Mouse (Mus musculus): ENCODE data around the gene Glt6d1.

The Glt6d1 gene

GRCm38 (mm10) chr2:25789092-25789491 is 26.6 kb downstream of the Glt6d1 start:
- no peak for DNase-seq

DNA sequence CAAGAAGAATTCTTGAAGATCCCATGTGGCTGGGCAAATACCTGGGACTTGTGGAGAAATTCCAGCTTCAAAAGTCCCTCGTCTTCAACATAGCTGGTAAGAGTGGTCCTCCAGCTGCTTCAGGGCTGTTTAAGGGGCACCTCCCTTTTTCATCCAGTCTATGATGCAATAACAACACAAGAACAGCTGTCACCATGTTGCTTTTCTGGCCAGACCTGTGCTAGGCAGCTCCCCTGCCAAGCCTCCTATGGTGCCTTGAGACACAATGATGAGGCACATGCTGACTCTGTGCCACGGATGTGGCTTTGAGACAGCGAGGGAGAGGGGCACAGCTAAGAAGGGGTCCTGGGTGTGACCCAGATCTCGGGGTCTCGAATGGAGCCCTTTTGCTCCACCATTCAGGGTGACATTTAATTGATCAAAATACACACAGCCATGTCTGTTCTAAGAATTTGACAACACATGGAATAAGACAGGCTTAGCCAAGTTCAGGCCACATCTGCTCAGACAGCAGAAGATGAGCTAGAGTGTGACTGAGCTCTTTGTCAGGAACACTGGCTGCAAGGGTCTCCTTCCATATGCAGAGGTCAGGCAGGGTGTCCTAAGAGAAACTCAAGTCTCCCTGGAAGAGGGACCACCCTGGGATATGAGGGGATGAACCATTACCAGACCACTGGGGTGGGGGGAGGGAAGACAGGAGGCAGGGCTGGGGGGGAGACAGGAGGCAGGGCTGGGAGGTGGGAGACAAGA is 29.9 kb downstream of the Glt6d1 start:
- no peak for DNase-seq

DNA sequence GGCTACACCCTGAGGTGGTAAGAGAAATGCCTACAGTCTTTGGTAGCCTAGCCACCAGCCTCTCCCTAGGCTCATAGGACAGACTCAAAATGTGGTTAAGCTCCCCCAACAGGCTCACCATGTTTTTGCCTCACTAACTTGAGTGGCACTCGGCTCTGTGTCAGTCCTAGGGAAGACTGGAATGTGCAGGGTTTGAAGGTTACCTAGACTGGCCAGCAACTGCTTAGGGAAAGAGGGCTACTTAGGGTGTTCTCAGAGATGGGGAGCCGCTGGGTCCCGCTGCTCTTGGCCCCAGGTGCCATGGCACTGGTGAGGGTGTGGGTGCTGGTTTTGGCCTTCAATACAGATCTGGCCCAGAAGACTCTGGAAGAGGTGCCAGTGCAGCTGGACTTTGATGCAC is 33.7 kb downstream of the Glt6d1 start, which contains the start of gene Gm13539:
Gm13539 (plus strand) TSS at position 301 of the 400 bp plus-strand sequence.
- DNase-seq, result no peak

DNA sequence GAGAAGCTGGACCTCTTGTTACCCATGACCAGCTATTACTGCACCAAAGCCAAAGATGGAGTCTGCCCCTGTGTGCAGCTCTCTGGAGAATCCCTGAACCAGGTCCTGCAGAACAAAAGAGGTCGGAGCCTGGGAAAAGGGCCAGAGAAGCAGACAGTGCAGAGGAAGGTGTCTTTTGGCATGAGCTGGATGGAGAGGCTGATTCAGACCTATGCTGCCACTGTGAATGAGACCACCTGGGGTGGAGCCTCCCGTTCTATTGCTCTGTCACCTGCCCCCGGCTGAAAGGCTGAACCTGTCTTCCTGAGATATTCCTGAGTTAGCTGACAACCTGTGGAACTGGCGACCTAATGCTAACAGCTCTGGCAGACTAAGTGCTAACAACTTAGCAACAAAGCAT is 34.7 kb downstream of the Glt6d1 start:
- peak; percentile 34 to 49 for DNase-seq

DNA sequence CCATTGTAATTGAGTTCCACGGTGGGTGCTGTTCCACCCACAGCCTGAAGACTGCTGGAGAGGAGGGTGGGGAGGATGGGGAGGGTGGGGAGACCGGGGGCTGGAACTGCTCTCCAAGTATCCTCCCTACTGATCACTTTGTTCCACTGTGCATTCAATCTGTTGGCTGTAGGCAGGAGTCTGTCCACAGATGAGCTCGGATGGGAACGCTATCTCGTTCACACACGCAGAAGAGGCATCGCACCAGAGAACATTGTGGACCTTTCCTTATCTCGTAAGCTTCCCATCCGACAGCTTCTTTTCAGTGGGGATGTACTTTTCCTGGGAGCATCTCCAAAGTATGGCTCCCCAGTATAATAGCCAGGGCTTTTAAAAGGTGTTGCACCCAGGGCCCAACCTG is 36.6 kb downstream of the Glt6d1 start:
- DNase-seq, result no peak

GRCm38 (mm10) chr2:25776717-25777116 is 38.9 kb downstream of the Glt6d1 start, which contains the start of gene Lcn11:
Gene Lcn11 (plus strand): TSS chr2:25777017.
- DNase-seq, result no peak

DNA sequence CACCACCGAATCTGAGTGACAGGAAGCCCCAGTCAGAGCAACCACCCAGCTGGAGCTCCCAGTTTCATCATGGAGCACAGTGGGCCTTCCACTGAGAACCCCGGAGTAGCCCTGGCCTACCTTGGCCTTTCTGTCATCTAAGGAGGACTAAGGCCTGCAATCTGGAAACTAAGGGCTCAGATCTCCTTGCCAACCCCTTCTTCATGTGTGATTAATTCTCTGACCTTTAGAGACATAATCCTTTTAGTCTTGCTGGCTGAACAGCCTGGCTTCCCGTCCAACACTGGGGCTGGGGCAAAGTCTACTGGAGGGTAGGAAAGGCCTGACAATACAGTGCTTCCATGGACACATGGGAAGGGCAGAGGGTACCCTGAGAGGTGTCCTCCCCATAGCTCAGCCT is 39.7 kb downstream of the Glt6d1 start:
- DNase-seq, result no peak

GRCm38 (mm10) chr2:25774640-25775039 is 41.0 kb downstream of the Glt6d1 start:
- DNase-seq, result no peak

DNA sequence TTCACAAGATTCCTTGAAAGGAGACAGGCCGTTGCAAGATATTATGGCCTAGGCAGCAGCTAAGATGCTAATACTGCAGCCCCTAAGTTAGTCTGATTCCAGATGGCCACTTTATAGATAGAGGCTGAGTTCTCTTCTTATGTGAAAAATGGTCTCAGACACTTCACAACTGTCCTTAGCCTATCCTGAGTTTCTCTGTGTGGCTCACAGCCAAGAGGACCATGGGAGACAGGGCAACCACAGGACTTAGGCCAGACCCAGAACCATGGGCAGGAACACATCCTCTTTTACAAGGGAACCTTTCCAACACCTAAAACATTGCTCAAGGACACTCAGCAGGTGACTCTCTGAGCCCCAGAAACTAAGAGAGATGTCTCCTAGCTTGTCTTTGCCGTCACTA is 42.1 kb downstream of the Glt6d1 start:
- DNase-seq, result peak; percentile 15 to 23

GRCm38 (mm10) chr2:25767764-25768163 is 47.9 kb downstream of the Glt6d1 start:
- no peak for DNase-seq

GRCm38 (mm10) chr2:25765269-25765668 is 50.4 kb downstream of the Glt6d1 start, which contains the start of gene Lcn3:
Gene Lcn3 (plus strand): TSS chr2:25765569.
- no peak for DNase-seq

DNA sequence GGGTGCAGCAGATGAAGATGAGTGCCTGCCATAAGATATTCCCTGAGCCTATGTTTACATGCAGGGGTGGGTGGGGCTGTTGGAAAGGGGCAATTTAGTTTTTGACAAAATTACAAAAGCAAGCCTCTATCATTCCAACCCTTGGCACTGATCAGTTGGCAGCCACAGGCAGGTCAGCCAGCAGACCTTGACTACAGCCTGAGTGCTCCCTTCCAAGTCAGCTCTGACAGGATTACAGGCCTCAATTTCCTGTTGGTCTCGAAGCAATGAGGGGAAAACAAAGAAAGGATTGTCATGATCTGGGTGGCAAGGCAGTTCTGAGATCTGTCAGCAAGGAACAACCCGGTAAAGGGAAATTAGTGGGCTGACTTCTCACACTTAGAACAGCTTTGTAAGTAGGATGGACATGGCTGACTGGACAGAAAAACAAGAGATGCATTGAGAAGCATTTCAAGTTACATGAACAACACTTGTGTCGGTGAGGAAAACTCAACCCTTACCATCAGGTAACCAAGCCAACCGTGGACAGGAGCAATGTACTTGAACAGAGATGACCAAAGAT is 57.5 kb downstream of the Glt6d1 start:
- no peak for DNase-seq

DNA sequence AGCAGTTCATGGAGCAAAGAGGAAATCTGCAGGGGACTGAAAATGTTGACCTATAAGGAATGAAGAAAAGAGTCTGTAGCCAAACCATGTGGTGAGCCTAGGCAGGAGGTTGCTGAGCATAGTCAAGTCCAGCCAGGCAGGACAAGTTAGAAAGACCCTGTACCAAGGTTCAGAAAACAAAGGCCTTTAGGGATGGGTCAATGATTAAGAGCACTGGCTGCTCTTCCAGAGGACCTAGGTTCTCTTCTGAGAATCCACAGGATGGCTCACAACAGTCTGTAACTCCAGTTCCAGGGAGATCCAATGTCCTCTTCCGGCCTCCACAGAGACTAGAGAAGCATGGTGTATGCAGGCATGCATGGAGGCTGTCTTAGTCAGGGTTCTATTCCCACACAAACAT is 61.4 kb downstream of the Glt6d1 start:
- DNase-seq, result no peak

Data from cerebellum, postnatal 36 days (tissue).